Mouse (Mus musculus) cortical plate, adult 2 months (tissue): ENCODE measurements around the gene Ccl5.

Source experiments
- CTCF ChIP-seq: fragments of 200-500 bp; IDR thresholded peaks from 2 replicates; pipeline ENCODE4 v1.5.1; 2011; ENCODE audit warnings: mild to moderate bottlenecking, control low read depth, low read length; ENCODE audit not compliant: insufficient read depth; ENCODE audit errors: extremely low read depth
- POLR2A ChIP-seq: fragments of 200-500 bp; IDR thresholded peaks from 2 replicates; pipeline ENCODE4 v1.6.1; 2011; ENCODE audit warnings: mild to moderate bottlenecking, low read length, control low read depth; ENCODE audit not compliant: insufficient read depth; ENCODE audit errors: extremely low read depth

DNA sequence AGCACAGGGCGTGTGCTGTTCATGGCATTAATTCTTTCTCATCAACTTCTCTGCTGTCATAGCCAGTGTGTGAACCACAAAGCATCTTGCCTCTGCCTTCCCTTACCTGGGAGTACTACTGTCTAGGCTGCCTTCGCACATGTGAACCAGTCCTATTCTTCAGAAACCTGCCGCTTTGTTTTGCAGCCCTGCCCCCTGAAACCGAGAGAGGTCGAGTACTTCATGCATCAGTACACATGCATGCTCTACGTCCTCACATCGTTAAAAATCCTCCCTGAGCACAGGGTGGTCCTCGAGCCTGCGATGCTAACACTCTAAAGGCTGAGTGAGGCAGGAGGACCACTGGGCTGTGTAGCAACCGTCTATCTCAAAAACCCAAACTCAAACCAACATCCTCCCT lies 26.8 kb upstream of the Ccl5 start:
- TF ChIP-seq CTCF (no peak), POLR2A (no peak)
